Mouse (Mus musculus) frontal cortex, postnatal 14 days (tissue): ENCODE results near the gene Mctp1.
"Not testable (repeated sequence)": the region's sequence is repeated elsewhere in the genome, so short reads cannot be mapped to it uniquely, and the experiment has no call there.

Source experiments
- DNase-seq, 2 experiments: peaks; one replicate each; pipeline ENCODE4 v3.0.0; 2022; ENCODE audit warnings: low spot score in 2 of 2

The Mctp1 gene

GRCm38 (mm10) chr13:76481601-76482000, 97.3 kb downstream of the Mctp1 start:
- no peak for DNase-seq

GRCm38 (mm10) chr13:76482998-76483397, 98.7 kb downstream of the Mctp1 start:
- DNase-seq = no peak

GRCm38 (mm10) chr13:76484086-76484709, 99.9 kb downstream of the Mctp1 start:
- no peak for DNase-seq

GRCm38 (mm10) chr13:76515896-76516295, 131.6 kb downstream of the Mctp1 start:
- no peak for DNase-seq

GRCm38 (mm10) chr13:76523170-76523569, 138.8 kb downstream of the Mctp1 start:
- no peak for DNase-seq

GRCm38 (mm10) chr13:76527326-76527725, 143.0 kb downstream of the Mctp1 start:
- DNase-seq = no peak

GRCm38 (mm10) chr13:76527751-76528150, 143.4 kb downstream of the Mctp1 start:
- no peak for DNase-seq

GRCm38 (mm10) chr13:76529915-76530314, 145.6 kb downstream of the Mctp1 start:
- no peak for DNase-seq

GRCm38 (mm10) chr13:76530867-76531504, 146.7 kb downstream of the Mctp1 start:
- no peak for DNase-seq

- DNase-seq = no peak
These were observed 163.5 kb downstream of the Mctp1 start for GRCm38 (mm10) chr13:76547854-76548253.

- DNase-seq = no peak
These were observed 176.6 kb downstream of the Mctp1 start for GRCm38 (mm10) chr13:76560918-76561317.

GRCm38 (mm10) chr13:76561594-76561993, 177.3 kb downstream of the Mctp1 start:
- DNase-seq = no peak

- no peak for DNase-seq
These were observed 179.7 kb downstream of the Mctp1 start for GRCm38 (mm10) chr13:76564061-76564460.

- DNase-seq = no peak
These were observed 181.7 kb downstream of the Mctp1 start for GRCm38 (mm10) chr13:76566024-76566423.

GRCm38 (mm10) chr13:76567448-76567847, 183.1 kb downstream of the Mctp1 start:
- no peak for DNase-seq

GRCm38 (mm10) chr13:76568569-76569211, 184.4 kb downstream of the Mctp1 start:
- DNase-seq = no peak

GRCm38 (mm10) chr13:76579414-76579813, 195.1 kb downstream of the Mctp1 start:
- peak; percentile 13 to 17 for DNase-seq

GRCm38 (mm10) chr13:76585447-76585846, 201.1 kb downstream of the Mctp1 start:
- no peak for DNase-seq

GRCm38 (mm10) chr13:76590709-76591108, 206.4 kb downstream of the Mctp1 start:
- DNase-seq = not testable (repeated sequence)

- DNase-seq = no peak
These were observed 206.9 kb downstream of the Mctp1 start for GRCm38 (mm10) chr13:76591189-76591588.

- DNase-seq = no peak
These were observed 207.4 kb downstream of the Mctp1 start for GRCm38 (mm10) chr13:76591692-76592091.

GRCm38 (mm10) chr13:76592908-76593307, 208.6 kb downstream of the Mctp1 start:
- no peak for DNase-seq

GRCm38 (mm10) chr13:76597005-76597404, 212.7 kb downstream of the Mctp1 start:
- DNase-seq = no peak
